Mouse (Mus musculus) limb, embryonic 10.5 days (tissue): Measurements from ENCODE around the gene Slc38a10. TPM values are rescaled to one million over a fixed set of nuclear protein-coding genes. Genes with fewer than 3 reads are reported as not detected.

Source experiments
- DNase-seq: peaks from one replicate; pipeline ENCODE4 v3.0.0-alpha.2; 2017; ENCODE audit warnings: low spot score
- H3K27ac ChIP-seq: fragments of 300-500 bp; sonication (generic); 2 replicates; pipeline ENCODE4 v1.5.1; 2016; ENCODE audit warnings: mild to moderate bottlenecking
- H3K27me3 ChIP-seq: fragments of 300-500 bp; sonication (generic); 2 replicates; pipeline ENCODE4 v1.6.1; 2016; ENCODE audit warnings: low read depth, mild to moderate bottlenecking; ENCODE audit not compliant: poor library complexity, severe bottlenecking
- H3K36me3 ChIP-seq: fragments of 300-500 bp; sonication (generic); 2 replicates; pipeline ENCODE4 v1.6.1; 2016; ENCODE audit warnings: mild to moderate bottlenecking, moderate library complexity
- H3K4me1 ChIP-seq: fragments of 300-500 bp; sonication (generic); 2 replicates; pipeline ENCODE4 v1.6.1; 2016
- H3K4me3 ChIP-seq: fragments of 300-500 bp; sonication (generic); 2 replicates; pipeline ENCODE4 v1.5.1; 2016; ENCODE audit warnings: mild to moderate bottlenecking, moderate library complexity
- H3K9me3 ChIP-seq: fragments of 300-500 bp; sonication (generic); replicated peaks from 2 replicates; pipeline ENCODE4 v1.6.1; 2016; ENCODE audit warnings: mild to moderate bottlenecking
- WGBS: fragments of 180-500 bp; shearing (Covaris S2); methylation state at CpG from one replicate; pipeline ENCODE4 v1.1.7; 2016; 5-methylcytosine and 5-hydroxymethylcytosine counted together
- polyA plus RNA-seq: library from polyadenylated mRNA; unstranded; fragments of >200 nt; fragmentation: Nextera tagmentation; extraction: Ambion mirVana; gene quantifications from 2 replicates; pipeline ENCODE4 v1.2.1, GENCODE M21; 2016

Gene Slc38a10
- polyA plus RNA-seq, 1 experiment from 2014 or later, result 99.6 TPM

DNA sequence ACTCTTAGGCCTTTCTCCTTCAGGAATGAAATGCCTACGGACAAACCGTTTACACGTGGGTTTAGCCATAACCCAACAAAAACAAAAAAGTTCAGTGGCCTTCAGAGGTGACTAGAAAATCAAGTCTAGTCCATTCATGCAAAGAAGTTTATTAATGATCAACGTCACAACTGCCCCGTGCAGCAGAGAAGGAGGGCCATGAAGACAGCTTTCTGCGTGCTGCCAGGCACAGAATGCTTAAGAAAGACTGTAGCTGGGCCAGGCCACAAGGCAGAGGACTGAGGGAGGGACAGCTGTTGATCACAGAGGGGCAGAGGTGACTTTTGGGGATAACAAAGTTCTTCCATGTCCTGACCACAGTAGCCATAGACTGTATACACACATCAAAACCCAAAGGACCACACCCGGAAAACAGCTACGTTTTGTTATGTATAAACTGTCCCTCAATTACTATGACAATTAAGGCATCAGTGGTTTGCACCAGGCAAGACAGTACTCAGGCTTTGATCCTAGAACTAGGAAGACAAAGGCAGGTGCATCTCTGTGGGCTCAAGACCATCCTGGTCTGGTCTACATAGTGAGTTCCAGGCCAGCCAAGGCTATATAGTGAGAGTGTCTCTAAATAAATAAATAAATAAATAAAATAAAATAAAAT, 2.8 kb downstream of the Slc38a10 start:
- H3K9me3 ChIP-seq, result no peaks in the 10 kb centered on the region
- H3K4me1 ChIP-seq, result peaks cover 32% of the 10 kb centered on the region
- H3K4me3 ChIP-seq, result no peak overlapping the region
- 90% methylated on average over 8 of the region's 8 CpGs for WGBS
- H3K27ac ChIP-seq, result no peak overlapping the region
- H3K36me3 ChIP-seq, result peaks cover 35% of the 10 kb centered on the region
- DNase-seq, result no peak
- H3K27me3 ChIP-seq, result no peaks in the 10 kb centered on the region

DNA sequence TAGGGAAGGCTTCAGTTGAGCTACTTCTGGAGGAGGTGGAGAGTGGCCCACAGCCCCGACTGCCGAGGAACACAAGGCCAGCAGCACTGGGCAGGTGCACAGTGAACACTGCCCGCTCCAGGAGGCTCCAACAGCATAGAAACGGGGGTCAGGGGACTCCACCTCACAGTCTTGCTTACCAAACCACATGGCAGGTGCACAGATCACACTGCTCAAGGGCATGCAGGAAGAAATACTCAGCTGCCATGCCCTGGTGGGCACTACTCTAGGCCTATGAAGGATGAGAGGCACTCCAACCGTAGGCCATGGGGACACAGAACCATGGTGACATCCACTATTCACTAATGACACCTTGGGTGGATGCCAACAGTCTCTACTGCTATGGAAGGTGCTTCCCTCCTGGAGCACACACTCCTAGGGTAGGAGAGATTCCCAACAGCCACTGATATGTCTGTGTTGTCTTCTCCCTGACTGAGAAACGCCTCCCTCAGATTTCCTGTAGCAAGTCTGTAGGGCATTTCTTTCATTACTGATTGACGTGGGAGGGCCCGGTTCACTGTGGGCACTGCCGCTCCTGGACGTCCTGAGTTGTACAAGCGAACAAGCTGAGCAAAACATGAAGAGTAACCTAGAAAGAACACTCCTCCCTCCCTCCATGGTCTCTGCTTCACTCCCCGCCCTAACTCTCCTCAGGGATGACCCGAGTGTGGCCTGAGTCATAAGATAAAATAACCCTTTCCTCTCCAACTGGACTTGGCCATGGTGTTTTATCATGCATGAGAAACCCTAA, 7.2 kb downstream of the Slc38a10 start:
- H3K27ac ChIP-seq, result no peak overlapping the region
- H3K9me3 ChIP-seq, result no peaks in the 10 kb centered on the region
- H3K4me3 ChIP-seq, result no peak overlapping the region
- H3K4me1 ChIP-seq, result peaks cover 15% of the 10 kb centered on the region
- no peaks in the 10 kb centered on the region for H3K27me3 ChIP-seq
- peaks cover 52% of the 10 kb centered on the region for H3K36me3 ChIP-seq
- no peak for DNase-seq
- 80% methylated on average over 13 of the region's 13 CpGs for WGBS

DNA sequence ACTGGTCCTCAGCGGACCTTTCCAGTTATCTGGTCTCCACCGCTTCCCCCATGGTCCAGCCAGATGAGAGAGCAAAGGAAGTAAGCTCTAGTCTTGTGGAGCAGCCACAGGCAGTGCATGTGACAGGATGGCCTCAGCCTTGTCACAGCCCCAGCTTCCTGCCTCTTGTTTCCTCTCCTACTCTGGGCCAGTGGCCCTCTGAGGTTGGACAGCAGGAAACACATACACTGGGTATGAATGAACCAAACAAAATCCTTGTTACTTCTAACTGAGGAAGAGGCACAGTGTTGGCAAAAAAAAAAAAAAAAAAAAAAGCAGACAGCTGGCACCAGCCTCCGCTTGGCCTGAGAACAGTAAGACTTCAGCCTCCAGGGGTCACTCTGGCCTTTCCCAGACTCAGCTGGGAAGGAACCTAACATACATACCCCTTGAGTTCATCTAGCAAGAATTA, 8.5 kb downstream of the Slc38a10 start:
- Histone ChIP-seq H3K36me3 (peaks cover 65% of the 10 kb centered on the region), H3K27ac (no peak overlapping the region), H3K4me1 (peaks cover 26% of the 10 kb centered on the region), H3K27me3 (no peaks in the 10 kb centered on the region), H3K9me3 (no peaks in the 10 kb centered on the region), H3K4me3 (no peak overlapping the region)
- 80% methylated on average over 3 of the region's 3 CpGs for WGBS
- DNase-seq, result no peak

DNA sequence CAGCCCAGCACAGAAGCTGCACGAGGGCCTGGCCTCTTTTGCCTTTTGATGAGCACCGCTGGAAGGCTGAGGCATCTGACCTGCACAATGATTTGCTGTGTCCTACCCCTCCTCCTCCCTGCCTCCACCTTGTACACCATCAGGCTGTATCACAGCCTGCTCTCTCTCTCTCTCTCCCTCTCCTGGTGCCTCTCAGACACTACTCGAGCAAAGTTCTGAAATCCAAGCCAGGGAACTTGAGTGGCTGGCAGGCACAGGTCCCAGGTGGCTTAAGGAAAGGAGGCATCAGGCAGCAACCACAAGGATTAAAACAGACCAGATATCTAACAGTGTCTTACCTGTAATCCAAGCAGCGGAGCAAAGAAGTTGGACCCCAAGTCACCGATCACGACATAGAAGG, 10.9 kb downstream of the Slc38a10 start:
- 82% methylated on average over 6 of the region's 6 CpGs for WGBS
- Histone ChIP-seq H3K27ac (no peak overlapping the region), H3K4me1 (peaks cover 39% of the 10 kb centered on the region), H3K4me3 (no peak overlapping the region), H3K27me3 (no peaks in the 10 kb centered on the region), H3K9me3 (no peaks in the 10 kb centered on the region), H3K36me3 (peaks cover 63% of the 10 kb centered on the region)
- DNase-seq, result no peak

DNA sequence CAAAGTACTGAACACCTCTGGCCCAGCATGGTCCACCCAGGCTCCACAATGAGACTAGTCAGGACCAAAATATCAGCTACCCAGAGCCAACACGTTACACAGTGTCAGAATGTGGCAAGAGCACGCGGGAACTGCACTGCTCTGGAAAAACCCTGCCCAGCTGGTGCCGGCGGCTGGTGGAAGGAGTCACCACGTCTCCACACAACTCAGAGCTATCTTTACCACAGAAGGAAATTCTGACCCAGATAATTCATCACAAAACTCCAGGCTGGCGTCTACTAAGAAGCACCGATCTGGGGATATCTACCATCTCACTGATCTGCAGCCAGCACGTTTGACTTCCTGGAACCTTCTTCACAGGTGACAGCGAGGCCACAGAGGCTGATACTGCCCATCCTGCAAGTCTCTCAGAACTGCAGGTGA, 11.8 kb downstream of the Slc38a10 start:
- H3K4me1 ChIP-seq, result peaks cover 34% of the 10 kb centered on the region
- peaks cover 63% of the 10 kb centered on the region for H3K36me3 ChIP-seq
- no peak for DNase-seq
- no peaks in the 10 kb centered on the region for H3K27me3 ChIP-seq
- 87% methylated on average over 10 of the region's 10 CpGs for WGBS
- no peaks in the 10 kb centered on the region for H3K9me3 ChIP-seq
- H3K4me3 ChIP-seq, result no peak overlapping the region
- H3K27ac ChIP-seq, result no peak overlapping the region

DNA sequence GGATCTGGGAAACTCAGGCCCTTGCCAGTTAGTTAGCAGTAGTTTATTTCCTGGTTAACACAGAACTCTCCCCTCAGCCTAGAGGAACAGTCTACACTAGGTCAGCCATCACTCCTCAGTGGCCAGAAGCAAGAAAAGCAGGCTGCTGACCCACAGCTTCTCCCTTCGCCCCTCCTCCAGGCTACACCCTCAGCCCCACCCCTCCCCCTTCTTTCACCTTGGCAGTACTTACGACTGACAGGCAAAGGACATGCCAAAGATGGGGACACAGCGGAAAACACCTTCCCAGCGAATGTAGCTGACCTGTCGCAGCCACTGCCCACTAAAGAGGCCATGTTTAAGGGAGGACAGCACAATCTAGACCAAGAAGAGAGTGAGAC, 13.5 kb downstream of the Slc38a10 start:
- Histone ChIP-seq H3K9me3 (no peaks in the 10 kb centered on the region), H3K36me3 (peaks cover 67% of the 10 kb centered on the region), H3K27ac (peak overlapping the region; percentile 37; the same call in 1 of the 2 replicates), H3K4me3 (no peak overlapping the region), H3K27me3 (no peaks in the 10 kb centered on the region), H3K4me1 (peaks cover 30% of the 10 kb centered on the region)
- 39% methylated on average over 5 of the region's 5 CpGs for WGBS
- no peak for DNase-seq

DNA sequence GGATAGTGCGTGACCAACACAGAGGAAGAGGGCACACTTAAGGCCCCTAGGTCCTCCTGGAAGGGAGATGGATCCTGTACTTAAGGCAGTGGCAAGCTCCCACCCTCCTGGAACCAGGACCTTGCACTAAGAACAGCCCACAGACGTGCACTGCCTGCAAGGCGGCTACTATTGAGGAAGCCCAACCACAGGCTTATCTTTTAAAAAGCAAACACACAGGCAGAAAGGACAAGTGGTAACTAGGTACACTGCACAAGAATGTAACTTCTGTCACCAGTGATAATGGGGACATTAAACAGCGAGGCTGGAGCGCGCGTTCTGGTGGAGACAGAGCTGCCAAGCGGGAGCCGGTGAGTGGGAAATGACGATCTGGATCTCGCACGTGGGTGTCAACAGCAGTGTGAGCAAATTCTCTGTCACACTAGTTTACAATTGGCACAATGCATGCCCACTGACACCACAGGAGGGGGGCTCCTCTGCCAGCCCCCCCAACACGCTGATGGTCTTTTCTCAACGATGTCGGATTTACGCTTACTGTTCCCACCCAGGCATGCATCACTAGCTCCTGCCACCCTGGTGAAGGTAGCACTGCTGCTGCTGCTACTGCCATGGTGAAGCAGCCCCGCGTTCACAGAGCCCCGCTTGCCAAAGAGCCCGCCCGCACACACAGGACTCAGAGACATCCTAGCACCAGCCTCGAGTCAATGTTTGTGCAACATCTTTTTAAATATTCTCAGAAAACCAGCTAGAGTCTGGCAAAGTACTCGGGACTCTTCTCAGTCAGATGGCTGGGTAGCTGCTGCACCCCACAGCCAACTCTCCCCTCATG, 14.1 kb downstream of the Slc38a10 start:
- Histone ChIP-seq H3K27me3 (no peaks in the 10 kb centered on the region), H3K27ac (peak overlapping the region; percentile 37; the same call in 1 of the 2 replicates), H3K4me3 (no peak overlapping the region), H3K4me1 (peaks cover 30% of the 10 kb centered on the region), H3K36me3 (peaks cover 73% of the 10 kb centered on the region), H3K9me3 (no peaks in the 10 kb centered on the region)
- WGBS, result 80% methylated on average over 23 of the region's 23 CpGs
- DNase-seq, result no peak

DNA sequence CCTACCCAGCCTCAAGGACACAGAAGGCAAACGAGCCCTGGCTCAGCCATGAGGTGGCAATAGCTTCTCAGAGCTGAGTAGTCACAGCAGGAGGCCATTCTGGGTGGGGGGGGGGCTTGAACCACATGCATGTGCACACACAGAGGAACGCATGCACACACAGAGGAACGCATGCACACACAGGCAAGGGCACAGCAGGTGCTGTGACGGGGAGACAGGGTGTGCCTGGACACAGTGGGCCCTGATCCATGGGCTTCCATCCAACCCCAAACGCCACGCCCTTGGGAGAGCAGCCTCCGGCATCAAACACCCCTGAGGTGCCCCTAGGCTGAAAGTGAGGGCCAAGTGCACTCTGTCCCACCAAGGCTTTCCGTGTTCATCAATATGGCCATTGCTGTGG, 15.0 kb downstream of the Slc38a10 start:
- no peak overlapping the region for H3K4me3 ChIP-seq
- WGBS, result 92% methylated on average over 8 of the region's 8 CpGs
- peak overlapping the region; percentile 37; the same call in 1 of the 2 replicates for H3K27ac ChIP-seq
- no peaks in the 10 kb centered on the region for H3K9me3 ChIP-seq
- peaks cover 30% of the 10 kb centered on the region for H3K4me1 ChIP-seq
- H3K27me3 ChIP-seq, result no peaks in the 10 kb centered on the region
- peaks cover 81% of the 10 kb centered on the region for H3K36me3 ChIP-seq
- no peak for DNase-seq

DNA sequence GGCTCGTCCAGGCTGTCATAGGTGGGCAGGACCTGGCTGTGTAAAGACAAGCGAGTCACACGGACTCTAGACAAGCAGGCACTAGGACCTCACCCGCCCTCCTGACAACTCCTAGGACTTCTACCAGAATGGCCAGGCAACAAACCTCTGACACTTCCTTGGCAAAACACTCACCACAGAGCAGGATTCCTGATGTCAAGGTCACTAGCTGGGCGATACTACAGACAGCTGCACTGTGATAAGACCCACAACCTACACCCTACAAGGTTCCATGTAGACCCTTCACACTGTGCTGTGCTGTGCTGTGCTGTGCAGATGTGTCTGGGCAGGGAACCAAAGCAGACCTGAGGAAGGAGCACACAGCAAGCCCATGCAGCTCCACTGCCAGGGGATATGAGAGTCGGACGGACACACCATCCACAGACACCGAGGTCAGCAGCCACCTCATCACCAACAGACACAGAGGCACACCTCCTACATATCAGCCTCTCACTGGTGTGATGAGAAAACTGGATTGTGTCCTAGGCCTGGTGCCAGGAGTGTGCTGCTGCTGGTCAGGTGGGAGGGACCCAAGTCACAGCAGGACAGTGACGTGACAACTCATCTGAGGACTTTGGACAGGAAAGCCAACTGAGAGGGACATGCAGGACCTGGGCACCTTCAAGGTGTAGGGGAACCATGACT, 16.2 kb downstream of the Slc38a10 start:
- DNase-seq, result no peak
- H3K9me3 ChIP-seq, result no peaks in the 10 kb centered on the region
- 96% methylated on average over 9 of the region's 9 CpGs for WGBS
- H3K27me3 ChIP-seq, result no peaks in the 10 kb centered on the region
- peaks cover 85% of the 10 kb centered on the region for H3K36me3 ChIP-seq
- no peak overlapping the region for H3K27ac ChIP-seq
- no peak overlapping the region for H3K4me3 ChIP-seq
- peaks cover 30% of the 10 kb centered on the region for H3K4me1 ChIP-seq

DNA sequence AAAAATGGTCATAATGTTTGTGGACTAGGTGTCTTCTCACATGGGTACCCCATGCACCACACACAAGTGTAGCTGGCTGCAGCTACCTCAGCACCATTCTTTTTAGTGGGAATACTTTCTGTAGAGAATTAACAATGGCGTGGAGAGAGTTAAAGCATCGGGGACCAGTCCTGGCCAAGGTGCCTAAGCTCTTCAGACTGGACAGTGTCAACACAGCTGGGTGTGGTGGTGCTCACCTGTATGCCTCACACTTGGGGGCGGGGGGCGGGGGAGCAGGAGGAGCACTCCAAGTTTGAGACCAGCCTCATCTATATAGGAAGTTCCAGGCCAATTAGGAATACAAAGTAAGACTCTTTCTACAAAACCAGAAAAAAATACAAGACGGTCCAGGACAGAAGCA, 17.0 kb downstream of the Slc38a10 start:
- peaks cover 90% of the 10 kb centered on the region for H3K36me3 ChIP-seq
- no peaks in the 10 kb centered on the region for H3K9me3 ChIP-seq
- H3K4me1 ChIP-seq, result peaks cover 30% of the 10 kb centered on the region
- no peak for DNase-seq
- no peaks in the 10 kb centered on the region for H3K27me3 ChIP-seq
- no peak overlapping the region for H3K27ac ChIP-seq
- H3K4me3 ChIP-seq, result no peak overlapping the region
- 95% methylated on average over 5 of the region's 5 CpGs for WGBS

DNA sequence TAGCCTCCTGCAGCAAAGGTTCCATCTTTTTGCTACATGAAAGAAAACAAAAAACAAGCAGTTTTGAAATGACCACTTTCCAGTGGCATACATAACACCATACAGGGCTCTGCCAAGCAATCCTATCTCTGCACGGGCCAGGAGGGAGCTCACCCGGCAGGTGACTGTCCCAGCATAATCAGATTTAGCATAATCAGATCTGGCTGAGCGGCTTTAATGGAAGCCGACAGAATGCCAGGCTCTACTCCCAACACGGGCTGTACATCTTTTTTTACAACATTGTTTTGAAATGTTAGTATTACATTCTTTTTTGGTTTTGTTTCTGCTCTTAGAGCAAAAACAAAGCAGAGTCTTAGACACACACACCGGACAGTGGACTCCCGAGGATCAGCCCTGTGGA, 21.9 kb downstream of the Slc38a10 start:
- Histone ChIP-seq H3K4me1 (no peaks in the 10 kb centered on the region), H3K9me3 (no peaks in the 10 kb centered on the region), H3K27ac (no peak overlapping the region), H3K36me3 (peaks cover 91% of the 10 kb centered on the region), H3K4me3 (no peak overlapping the region), H3K27me3 (no peaks in the 10 kb centered on the region)
- WGBS, result 93% methylated on average over 7 of the region's 7 CpGs
- no peak for DNase-seq

DNA sequence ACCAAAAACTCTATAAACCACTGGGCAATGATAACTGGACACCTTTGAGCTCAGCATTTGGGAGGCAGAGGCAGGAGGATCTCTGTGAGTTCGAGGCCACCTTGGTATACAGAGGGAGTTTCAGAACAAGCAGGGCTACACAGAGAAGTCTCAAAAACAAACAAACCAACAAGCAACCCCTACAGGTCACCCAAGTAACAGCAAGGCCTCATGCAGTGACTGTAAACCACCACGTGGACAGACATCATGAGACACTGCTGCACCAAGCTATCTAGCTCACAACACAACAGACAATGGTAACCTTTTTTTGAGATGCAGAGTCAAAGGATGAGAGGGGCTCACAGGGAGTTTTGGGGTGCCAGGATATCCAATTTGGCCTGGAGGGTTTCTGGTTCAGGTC, 24.3 kb downstream of the Slc38a10 start:
- 90% methylated on average over 2 of the region's 2 CpGs for WGBS
- H3K4me3 ChIP-seq, result no peak overlapping the region
- H3K4me1 ChIP-seq, result peaks cover 9% of the 10 kb centered on the region; the same call in 1 of the 2 replicates
- H3K36me3 ChIP-seq, result peaks cover 88% of the 10 kb centered on the region
- H3K27ac ChIP-seq, result no peak overlapping the region
- no peak for DNase-seq
- H3K27me3 ChIP-seq, result no peaks in the 10 kb centered on the region
- H3K9me3 ChIP-seq, result no peaks in the 10 kb centered on the region
